Mouse (Mus musculus) hindlimb bud, embryonic 11.5 days (tissue): ENCODE data around the gene Smarcb1.
A peak's percentile ranks its signal among the peaks of the same experiment; 100 is the strongest.

Experiments used
- DNase-seq: peaks from one replicate; pipeline ENCODE4 v3.0.0-alpha.2; 2012; ENCODE audit warnings: low read depth, low spot score; ENCODE audit errors: extremely low spot score

Gene Smarcb1

DNA sequence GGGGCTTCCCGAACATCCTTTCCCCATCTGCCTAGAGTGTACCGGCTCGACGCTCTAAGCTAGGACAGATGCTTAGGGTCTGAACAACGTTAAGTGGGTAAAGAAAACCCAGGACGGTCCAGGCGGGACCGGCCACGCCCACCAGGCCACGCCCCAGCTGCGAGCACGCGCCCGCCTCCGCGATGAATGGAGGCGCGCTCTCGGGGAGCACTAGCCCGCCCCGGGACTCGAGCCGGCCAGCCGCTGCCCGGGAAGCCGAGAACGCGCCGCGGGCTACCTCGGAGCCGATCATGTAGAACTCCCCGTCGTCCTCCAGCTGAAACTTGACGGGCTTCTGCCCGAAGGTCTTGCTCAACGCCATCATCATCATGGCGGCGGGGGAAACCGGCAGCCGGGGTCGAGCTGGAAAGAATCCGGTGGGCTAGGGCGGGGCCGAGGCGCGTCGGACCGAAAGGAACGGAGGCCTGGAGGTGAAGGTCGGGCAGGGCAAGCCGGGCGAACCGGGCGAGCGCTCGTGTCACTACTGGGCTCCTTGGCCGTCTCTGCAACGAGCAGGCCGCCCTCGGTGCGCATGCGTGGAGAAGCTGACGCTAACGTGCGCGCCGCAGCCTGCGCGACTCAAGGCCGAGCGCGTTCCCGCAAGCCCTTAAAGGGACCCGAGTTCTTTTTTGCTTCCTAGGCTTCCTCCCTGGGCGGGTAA is at the start of gene Smarcb1:
Gene Smarcb1 (minus strand): TSS at position 592 of the 700 bp plus-strand sequence.
- DNase-seq, result no peak

DNA sequence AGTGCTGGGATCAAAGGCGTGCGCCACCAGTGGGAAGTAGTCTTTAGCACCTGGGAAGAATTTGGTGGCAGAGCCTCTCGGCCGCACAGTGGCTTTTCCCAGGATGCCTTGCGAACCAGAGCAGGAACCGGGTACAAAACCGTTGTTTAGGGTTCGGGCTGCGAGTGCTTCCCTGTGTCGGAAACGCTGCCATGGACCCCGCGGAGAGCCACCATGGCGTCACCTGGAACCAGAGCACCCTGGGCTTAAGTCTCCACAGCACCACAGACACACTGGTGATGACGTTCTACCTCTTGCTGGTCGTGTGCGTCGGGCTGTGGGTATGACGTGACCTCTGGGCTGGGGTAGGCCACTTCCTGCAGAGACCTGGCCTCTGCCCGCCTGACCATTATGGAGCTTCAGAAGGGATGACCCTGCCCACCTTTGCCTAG is 33.0 kb upstream of the Smarcb1 start, which contains the start of gene Gm5134:
Gene Gm5134 (plus strand): TSS at position 134 of the 431 bp plus-strand sequence.
- DNase-seq, result no peak

DNA sequence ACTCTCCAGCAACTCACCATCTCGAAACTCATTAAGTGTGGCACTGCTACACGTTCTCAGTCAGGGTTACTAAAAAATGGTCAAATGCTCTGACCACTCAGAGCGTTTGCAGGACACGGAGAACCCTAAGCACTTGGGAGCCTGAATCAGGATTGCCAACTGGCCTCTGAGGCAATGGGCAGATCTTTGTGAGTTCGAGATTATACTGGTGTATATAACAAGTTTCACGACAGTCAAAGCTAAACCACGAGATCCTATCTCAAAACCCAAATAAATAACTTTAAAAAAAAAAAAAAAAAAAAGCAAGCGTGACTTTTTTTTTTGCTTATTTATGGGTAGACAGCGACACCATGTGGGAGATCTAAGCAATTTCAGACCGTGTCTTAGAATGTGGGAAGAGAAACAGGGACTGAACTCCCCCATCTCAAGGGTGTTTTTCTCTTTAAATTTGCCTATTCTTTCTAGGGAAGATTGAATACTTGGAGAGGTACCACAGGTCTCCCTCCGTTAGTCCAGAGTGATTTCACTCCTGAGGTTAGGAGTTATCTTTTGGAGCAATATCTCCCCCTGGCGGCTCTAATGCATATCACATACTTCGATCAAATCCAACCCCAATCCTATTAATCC is 30.1 kb upstream of the Smarcb1 start:
- peak; percentile 77 for DNase-seq

DNA sequence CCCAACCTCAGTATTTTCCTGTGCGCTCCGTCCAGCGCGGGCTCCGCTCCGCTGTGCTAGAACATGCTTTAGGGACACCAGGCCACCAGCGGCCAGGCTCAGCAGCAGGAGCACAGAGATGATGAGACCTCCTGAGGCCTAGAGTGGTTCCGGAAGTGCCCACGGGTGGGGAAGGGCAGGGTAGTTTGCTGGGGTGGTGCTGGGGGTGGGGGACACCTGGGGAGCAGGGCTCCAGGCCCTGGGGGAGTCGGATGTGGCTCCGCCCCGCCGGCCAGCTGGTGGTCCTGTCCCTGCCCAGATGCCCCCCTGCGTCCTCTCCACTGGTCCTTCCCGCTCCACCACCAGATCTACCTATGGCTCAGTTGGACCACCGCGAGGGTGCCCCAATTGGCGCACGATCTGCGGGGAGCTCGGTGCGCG is 29.4 kb upstream of the Smarcb1 start:
- no peak for DNase-seq

DNA sequence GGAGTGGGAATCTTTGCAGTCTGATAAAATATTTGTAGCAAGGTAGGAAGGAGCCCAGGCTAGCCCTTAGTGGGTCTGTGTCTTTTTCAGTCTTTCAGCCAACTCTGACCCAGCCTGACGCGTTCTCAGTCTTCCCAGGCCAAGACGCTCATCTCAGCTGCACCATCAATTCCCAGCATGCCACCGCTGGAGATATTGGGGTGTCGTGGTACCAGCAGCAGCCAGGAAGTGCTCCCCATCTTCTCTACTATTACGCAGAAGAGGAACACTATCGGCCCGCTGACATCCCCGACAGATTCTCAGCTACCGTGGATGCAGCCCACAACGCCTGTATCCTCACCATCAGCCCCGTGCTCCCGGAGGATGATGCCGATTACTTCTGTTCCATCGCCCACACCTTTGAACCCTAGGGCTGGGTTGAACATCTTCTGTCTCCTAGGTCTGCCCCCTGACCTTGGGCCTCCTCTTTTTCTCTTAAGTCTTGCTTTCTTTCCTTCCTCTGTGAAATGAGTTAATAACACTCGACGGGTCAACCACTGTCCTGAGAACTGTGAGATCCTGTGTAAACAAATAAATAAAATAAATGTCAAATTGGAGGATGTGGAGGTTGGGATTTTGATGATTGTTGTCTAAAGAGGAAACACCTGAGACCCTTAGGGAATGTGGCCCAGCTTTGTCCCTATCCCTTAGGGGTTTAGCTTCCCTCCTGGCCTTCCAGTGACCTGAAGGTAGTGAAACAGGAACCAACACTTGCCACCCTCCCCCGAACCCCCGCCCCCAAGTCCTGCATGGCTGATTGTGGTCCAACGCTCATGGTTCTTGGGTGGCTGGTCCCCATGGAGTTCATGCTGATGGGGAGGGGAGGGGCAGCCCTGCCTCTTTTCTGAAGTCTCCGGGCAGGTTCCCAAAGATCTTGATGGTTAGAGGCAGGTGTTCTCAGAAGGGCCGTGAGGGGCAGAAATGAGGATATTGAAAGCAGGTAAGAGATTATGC is 27.9 kb upstream of the Smarcb1 start:
- DNase-seq, result no peak

DNA sequence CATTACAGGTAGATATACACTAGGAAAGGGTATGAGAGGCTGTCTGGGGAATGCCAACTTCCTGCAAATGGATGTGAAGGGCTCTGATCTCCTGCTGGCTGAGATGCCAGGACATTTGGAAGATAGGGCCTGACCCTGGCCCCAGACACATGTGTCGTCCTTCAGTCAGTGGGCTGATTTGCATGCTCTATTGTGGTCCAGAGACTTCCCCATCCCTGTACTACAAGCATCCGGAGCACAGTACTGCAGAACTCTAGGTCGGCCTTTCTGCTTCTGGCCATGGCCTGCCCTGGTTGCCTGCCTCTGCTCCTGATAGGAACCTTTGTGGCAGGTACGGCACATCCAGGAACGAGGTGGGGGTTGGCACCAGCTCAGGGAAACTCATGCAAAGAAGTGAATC is 26.7 kb upstream of the Smarcb1 start:
- no peak for DNase-seq

DNA sequence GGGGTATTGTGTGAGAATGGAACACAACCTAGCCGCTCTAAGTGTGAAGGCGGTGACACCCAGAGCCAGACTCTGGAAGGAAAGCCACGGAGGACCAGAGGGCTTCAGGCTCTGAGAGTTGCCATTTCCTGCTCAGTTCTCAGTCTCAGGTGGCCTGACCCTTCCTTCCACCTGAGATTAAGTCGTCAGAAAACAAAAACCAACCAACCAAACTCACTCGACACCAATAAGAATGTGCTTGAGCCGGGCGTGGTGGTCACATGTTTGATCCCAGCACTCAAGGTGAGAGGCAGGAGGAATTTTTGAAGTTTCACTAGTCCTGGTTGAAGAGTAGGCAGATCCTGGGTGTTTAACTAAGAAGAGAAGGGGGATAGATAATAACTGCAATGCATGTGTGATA is 24.5 kb upstream of the Smarcb1 start:
- no peak for DNase-seq

DNA sequence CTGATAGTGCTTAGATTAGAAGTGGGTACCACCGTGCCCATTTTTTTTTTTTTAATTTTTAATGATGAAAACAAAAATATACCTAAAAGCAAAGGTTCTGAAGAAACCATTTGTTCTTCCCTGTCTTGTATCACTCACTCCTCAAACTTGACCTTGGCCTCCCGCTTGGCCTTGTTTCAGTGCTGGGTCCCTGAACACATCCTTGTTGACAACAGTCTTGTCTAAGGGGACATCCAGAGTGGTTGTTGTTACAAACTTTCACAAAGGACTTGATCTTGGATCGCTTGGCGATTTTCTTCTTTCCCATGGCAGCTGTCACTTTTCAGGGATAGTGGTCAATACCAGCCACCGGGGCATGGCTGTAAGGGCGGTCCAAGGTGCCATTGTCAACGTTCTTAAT is 23.8 kb upstream of the Smarcb1 start:
- DNase-seq, result no peak

DNA sequence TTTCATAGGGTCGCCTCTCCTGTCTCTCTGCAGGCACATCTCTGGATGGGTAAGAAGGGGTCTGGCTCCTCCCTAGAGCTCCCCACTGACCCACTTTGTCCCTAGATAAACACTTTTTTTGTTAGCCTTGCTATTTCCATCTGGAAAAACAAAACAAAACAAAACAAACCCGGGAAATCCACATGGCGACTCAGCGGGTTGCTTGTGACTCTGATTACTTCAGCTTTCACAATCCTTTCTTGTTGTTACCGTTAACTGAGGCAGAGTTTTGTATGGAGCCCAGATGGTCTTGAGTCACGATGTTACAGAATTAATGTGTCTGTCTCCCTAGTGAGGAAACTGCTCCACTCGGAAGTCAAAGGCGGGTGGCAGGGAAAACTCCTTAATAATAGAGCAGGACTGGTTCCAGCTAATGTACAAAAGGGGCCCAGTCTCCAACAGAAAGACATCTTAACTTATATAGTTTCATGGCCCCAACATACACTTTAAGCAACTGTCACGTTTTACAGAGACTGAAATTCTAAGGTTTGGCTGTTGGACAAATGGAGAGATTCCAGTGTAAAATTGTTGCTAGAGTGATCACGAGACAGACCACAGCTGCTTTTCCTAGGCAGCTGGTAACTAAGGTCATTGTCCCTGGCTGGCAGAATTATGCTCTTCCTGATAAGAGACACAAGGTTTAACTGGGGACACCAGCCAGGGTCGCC is 22.8 kb upstream of the Smarcb1 start:
- DNase-seq, result no peak

DNA sequence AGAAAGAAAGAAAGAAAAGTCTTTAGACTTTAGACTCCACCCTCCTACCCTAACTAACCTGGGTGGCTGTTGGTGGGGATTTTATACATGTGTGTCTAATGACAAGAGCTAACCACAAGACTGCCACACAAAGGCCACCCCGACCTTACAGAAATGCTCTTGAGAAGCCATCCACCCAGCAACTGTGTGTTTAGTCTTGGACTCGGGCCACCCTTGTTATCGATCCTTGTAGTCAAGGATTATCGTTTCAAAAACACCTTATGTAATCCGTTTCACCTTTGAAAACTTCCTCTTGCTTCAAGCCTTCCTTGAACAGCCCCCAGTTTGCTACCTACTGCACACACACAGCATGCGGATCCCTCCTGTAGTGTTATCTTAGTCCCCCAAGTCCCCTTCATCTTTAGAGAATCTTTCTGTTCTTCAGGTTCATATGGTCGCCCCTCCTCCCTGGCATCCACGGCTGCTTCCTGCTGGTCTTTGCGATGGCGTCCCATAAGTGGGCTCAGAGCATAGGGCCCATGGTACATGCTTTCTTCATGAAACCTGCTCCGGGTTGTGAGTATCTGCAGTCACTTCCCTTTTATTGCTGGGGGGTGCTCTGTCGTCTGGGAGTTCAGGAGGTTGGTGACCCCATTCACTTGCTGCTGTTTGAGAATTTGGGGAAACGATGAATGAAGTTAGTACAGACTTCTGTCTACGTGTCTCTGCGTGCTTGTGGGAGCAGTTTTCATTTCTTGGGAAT is 21.5 kb upstream of the Smarcb1 start, which contains the start of gene Vpreb3:
Gene Vpreb3 (plus strand): TSS at position 322 of the 742 bp plus-strand sequence.
- no peak for DNase-seq

DNA sequence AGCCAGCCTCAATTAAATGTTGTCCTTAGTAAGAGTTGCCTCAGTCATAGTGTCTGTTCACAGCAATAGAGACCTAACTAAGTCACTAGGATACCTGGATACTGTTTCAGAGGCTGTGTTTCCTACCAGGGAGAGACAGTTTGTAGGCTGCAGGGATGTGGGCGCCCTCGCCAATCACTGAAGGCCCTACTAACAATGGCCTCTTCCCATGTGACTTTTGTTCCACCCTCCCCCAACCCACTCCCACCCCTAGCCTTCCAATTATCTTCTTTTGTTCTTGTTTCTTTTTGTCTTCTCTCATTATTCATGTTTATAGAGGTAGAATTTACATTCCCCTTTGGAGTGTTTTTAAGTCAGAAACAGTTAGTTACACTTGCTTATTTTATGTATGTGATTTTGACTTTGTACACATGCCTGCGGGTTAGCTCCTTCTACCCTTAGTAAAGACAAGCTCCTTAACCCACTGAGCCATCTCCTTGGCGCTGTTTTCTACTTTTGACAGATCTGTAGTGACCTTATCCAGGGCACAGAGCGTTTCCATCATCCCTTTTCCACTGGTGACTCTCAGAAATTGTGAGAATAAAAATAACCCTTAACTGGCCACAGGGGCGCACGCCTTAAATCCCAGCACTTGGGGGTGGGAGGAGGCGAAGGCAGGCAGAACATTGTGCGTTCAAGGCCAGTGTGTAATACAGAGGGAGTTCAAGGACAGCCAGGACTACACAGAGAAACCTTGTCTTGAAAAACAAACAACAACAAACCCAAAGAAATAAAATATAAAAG is 19.8 kb upstream of the Smarcb1 start:
- no peak for DNase-seq

DNA sequence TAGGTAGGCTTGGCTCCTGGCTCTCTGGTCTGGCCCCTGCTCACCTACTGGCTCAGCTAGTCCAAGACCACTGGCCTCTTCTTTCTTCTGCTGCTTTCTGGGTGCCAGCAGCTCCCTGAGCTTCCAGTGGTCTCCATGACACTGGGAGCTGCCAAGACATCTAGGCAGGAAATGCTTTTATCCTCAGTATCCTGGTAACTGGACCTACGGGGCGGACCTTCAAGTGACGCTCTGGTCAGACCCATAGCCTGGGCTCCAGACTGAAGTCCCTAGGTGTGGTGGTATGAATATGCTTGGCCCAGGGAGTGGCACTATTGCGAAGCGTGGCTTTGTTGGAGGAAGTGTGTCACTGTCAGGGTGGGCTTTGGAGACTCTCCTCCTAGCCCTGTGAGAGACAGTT is 19.1 kb upstream of the Smarcb1 start, which contains the start of gene Gm867:
Gene Gm867 (minus strand): TSS at position 153 of the 400 bp plus-strand sequence.
- DNase-seq, result no peak

DNA sequence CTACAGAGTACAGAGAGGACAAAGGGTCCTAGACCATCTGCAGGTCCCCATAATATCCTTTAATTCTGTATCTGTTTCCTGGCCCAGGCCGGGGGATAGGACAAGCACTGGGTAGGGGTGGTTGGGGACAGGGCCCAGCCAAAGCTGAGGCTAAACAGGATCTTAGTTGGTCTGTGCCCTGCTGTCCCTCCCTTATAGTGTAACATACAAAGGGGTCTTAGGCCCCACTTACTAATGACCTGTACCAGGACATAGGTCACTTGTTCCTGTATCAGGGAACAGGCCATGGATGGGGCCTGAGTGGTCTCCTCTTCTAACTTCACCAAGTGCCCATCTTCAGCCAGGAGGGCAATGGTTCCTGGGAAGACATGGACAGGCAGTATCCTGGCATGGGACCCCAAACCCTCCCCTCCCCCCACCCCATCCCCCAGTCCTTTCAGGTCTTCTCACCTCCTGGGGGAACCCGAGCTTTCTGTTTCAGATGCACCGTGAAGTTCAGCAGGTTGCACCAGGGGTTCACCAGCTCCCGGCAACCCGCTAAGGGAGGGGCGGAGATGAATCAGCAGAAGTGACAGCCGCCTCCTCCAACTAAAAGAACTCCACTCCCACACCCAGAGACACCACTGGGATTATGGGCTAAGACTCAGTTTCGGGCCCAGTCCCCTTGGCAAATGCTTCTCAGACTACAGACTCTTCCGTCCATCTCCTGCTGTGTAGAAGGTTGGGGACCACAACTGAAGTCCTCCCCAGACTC is 18.2 kb upstream of the Smarcb1 start:
- no peak for DNase-seq

DNA sequence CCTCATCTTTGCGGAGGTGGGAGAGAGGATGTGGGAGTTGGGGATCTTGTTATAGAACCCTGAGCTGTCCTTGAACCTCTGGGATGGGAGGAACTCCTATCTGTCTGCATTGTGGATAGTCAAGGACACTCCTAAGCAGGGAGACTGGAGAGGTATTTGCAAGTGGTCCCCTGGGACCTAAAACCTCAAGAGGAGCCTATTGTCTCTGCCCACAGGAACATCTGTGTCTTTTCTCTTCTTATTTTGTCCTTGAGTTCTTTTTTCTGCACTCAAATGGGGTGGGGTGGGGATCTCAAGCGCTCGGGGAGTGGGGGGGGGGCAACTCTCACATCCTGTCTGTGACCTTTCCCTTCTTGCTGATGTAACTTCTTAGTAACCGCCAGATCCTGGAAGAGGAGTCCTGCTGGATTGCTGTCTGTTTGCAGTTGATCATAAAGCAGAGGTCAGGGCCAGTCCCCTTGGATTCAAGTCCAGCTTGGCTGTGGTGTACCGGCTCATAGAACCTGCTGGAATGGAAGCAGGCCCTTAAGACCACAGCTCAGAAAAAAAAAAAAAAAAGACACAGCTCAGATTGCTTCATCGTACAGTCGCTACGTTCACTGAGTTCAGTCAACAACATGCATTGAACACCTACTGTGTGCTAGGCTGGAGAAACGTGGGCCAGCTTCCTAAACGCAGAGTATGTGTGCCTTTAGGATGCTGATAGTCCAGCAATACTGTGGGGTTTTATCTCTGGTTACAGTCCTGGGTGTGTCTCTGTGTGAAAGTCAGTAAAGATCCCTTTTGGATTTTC is 16.6 kb upstream of the Smarcb1 start:
- DNase-seq, result no peak

DNA sequence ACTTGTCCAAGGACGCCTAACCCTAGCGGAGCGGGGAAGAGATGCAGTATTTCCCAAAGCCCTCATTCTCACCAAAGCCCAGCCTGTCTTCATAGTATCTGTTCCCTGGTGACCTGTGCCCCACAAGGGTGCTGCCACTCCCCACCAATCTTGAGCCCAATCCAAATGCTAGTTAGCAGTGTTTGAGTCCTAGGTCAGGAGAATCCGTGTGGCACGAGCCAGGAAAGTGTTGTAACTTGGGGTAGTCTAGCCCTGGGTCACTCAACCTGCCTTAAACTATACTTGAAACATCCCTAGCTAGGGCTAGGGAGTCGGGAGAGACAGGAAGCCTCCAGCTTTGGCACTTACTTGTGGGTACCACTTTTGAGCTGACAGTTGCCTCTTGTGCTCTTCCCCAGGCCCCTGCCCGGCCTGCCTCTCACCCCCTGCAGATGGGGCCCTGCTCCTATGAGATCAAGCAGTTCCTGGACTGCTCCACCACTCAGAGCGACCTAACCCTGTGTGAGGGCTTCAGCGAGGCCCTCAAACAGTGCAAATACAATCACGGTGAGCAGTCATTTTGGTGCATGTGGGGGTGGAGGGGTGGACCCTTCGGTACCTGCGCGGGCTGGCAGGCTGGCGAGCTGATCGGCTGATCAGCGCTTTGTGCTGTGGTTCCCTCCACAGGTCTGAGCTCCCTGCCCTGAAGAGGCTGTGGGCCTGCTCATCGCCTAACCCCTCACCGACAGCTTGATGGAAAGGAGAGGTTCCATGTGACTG is 15.7 kb upstream of the Smarcb1 start:
- no peak for DNase-seq

DNA sequence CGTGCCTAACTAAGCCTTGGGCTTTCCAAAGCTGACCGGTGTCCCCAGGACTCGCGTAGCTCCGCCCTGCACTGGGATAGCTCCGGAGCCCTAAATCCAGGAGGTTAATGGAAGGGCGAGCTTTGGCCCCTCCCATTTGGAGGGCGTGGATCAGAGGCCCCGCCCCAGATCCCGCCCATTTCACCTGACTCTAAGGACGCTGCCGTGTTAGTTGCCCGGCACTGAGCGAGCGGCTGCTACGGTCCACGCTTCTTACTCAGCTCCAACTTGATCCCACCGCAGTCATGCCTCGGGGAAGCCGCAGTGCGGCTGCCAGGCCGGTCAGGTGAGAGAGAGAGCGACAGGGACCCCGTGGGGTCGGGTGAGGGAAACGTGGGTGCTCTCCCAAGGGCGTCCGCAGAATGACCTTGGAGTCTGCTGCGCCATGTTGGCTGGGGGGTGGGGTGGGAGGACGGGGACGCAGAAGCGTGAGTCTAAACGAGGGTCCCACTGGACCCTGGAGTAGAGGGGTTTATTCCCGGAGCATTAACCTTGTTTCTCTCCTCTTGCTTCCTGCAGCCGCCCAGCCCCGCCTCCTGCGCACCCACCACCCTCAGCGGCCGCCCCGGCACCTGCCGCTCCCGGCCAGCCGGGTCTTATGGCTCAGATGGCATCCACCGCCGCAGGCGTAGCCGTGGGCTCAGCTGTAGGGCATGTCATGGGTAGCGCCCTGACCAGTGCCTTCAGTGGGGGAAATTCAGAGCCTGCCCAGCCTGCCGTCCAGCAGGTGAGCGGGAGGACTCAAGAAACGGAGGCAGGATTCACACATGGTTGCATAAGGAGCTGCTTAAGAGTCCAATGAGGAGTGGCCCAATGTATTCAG is 14.5 kb upstream of the Smarcb1 start, which contains the start of gene Mmp11:
Gene Mmp11 (minus strand): TSS at position 817 of the 862 bp plus-strand sequence.
- no peak for DNase-seq
